Mouse (Mus musculus): Measurements from ENCODE around the gene Terf2. TPM values are rescaled to one million over a fixed set of nuclear protein-coding genes. Genes with fewer than 3 reads are reported as not detected.

The Terf2 gene
- total and polyA plus RNA-seq, 3 experiments: 15.0 to 36.7 TPM; not detected in 1

GRCm38 (mm10) chr8:107048061-107048941 is 48.0 kb downstream of the Terf2 start, which contains the start of gene Pdf:
Gene Pdf, minus strand, starts transcription at chr8:107048614.
- peak within 1 kb of the TSS; percentile 95 for H3K9ac ChIP-seq (ENCODE audit: control insufficient read depth, low read depth, low read length, poor library complexity, severe bottlenecking)
- H3K79me2 ChIP-seq (ENCODE audit: control insufficient read depth, insufficient read depth, low read length, poor library complexity): peaks cover 27% of the 10 kb centered on the region
- peak; percentile 87 for DNase-seq (ENCODE audit: low read depth, low spot score)
- H3K27me3 ChIP-seq (ENCODE audit: control insufficient read depth in 1 of 2, insufficient read depth in 2 of 2, low read length in 2 of 2): no peaks in the 10 kb centered on the region
- peak; percentile 82 for TF ChIP-seq ELF1 (IDR thresholded peaks at IDR 0.05; ENCODE audit: low read depth, low read length)
- peak; percentile 68 for TF ChIP-seq MYC (IDR thresholded peaks at IDR 0.05; ENCODE audit: low read depth, low read length)
- no peak for TF ChIP-seq UBTF (IDR thresholded peaks at IDR 0.05; ENCODE audit: borderline replicate concordance, insufficient read depth, low read depth, low read length)
- peak; percentile 59 for TF ChIP-seq MAX (IDR thresholded peaks at IDR 0.05; ENCODE audit: low read length)
- peak; percentile 73 to 81; a peak in 3 of 4 replicates for TF ChIP-seq POLR2A (IDR thresholded peaks at IDR 0.05; ENCODE audit: control insufficient read depth in 1 of 2, insufficient read depth in 1 of 2, low read depth in 1 of 2, low read length in 2 of 2, poor library complexity in 1 of 2)
- TF ChIP-seq GATA1 (IDR thresholded peaks at IDR 0.05; ENCODE audit: low read depth, low read length): no peak
- peak; percentile 50 for TF ChIP-seq TCF12 (IDR thresholded peaks at IDR 0.05; ENCODE audit: low read depth, low read length)
- peak; percentile 59; the same call in 1 of the 2 replicates for TF ChIP-seq NELFE (IDR thresholded peaks at IDR 0.05; ENCODE audit: low read depth, low read length)
- peak; percentile 71 for TF ChIP-seq ZMIZ1 (IDR thresholded peaks at IDR 0.05; ENCODE audit: low read depth, low read length)
- TF ChIP-seq CHD1 (IDR thresholded peaks at IDR 0.05; ENCODE audit: low read depth, low read length): no peak
- peak; percentile 81 for TF ChIP-seq POLR2AphosphoS2 (IDR thresholded peaks at IDR 0.05; ENCODE audit: low read length)
- TF ChIP-seq NRF1 (IDR thresholded peaks at IDR 0.05; ENCODE audit: insufficient read depth, low read depth, low read length, poor library complexity, severe bottlenecking): peak; percentile 76
- peak; percentile 87 for TF ChIP-seq HCFC1 (IDR thresholded peaks at IDR 0.05; ENCODE audit: low read depth, low read length)
- H3K27ac ChIP-seq (ENCODE audit: control insufficient read depth, low read depth, low read length): peak within 1 kb of the TSS; percentile 92
- H3K4me1 ChIP-seq (ENCODE audit: control insufficient read depth in 1 of 2, insufficient read depth in 2 of 2, low read length in 2 of 2): peaks cover 0 to 6% of the 10 kb centered on the region in 2 experiments; a peak in 2 of 4 replicates
- H3K9me3 ChIP-seq (replicated peaks; ENCODE audit: insufficient read depth, low read length): no peaks in the 10 kb centered on the region
- peak within 1 kb of the TSS; percentile 89 to 98 for H3K4me3 ChIP-seq (ENCODE audit: control insufficient read depth in 1 of 2, insufficient read depth in 1 of 2, low read depth in 2 of 2, low read length in 2 of 2)
- H3K36me3 ChIP-seq (ENCODE audit: control insufficient read depth in 1 of 2, insufficient read depth in 2 of 2, low read length in 2 of 2): peaks cover 14% of the 10 kb centered on the region in 2 experiments

GRCm38 (mm10) chr8:107046976-107047375 is 49.4 kb downstream of the Terf2 start:
- Histone ChIP-seq H3K4me1 (ENCODE audit: control insufficient read depth in 1 of 2, insufficient read depth in 2 of 2, low read length in 2 of 2) (peaks cover 0 to 6% of the 10 kb centered on the region in 2 experiments; a peak in 2 of 4 replicates), H3K27me3 (ENCODE audit: control insufficient read depth in 1 of 2, insufficient read depth in 2 of 2, low read length in 2 of 2) (no peaks in the 10 kb centered on the region), H3K79me2 (ENCODE audit: control insufficient read depth, insufficient read depth, low read length, poor library complexity) (peaks cover 25% of the 10 kb centered on the region), H3K9me3 (replicated peaks; ENCODE audit: insufficient read depth, low read length) (no peaks in the 10 kb centered on the region), H3K4me3 (ENCODE audit: control insufficient read depth in 1 of 2, insufficient read depth in 1 of 2, low read depth in 2 of 2, low read length in 2 of 2) (no peak overlapping the region), H3K36me3 (ENCODE audit: control insufficient read depth in 1 of 2, insufficient read depth in 2 of 2, low read length in 2 of 2) (peaks cover 14 to 15% of the 10 kb centered on the region in 2 experiments), H3K27ac (ENCODE audit: control insufficient read depth, low read depth, low read length) (no peak overlapping the region), H3K9ac (ENCODE audit: control insufficient read depth, low read depth, low read length, poor library complexity, severe bottlenecking) (no peak overlapping the region; the same call in 1 of the 2 replicates)
- DNase-seq (ENCODE audit: low read depth, low spot score): no peak
- TF ChIP-seq ELF1 (IDR thresholded peaks at IDR 0.05; ENCODE audit: low read depth, low read length): no peak
- TF ChIP-seq MXI1 (IDR thresholded peaks at IDR 0.05; ENCODE audit: low read depth, low read length): no peak
- TF ChIP-seq ZC3H11A (IDR thresholded peaks at IDR 0.05; ENCODE audit: low read depth, low read length): no peak
- TF ChIP-seq CHD1 (IDR thresholded peaks at IDR 0.05; ENCODE audit: low read depth, low read length): no peak
- TF ChIP-seq EP300 (IDR thresholded peaks at IDR 0.05; ENCODE audit: low read depth in 1 of 2, low read length in 2 of 2): no peak
- no peak for TF ChIP-seq TCF12 (IDR thresholded peaks at IDR 0.05; ENCODE audit: low read depth, low read length)
- no peak for TF ChIP-seq CTCF (IDR thresholded peaks at IDR 0.05 in 2 of 3, conservative IDR thresholded peaks at IDR 0.05 in 1 of 3; ENCODE audit: control insufficient read depth in 1 of 3, insufficient read depth in 1 of 3, low read depth in 2 of 3, low read length in 3 of 3, poor library complexity in 1 of 3, severe bottlenecking in 1 of 3)
- TF ChIP-seq JUND (IDR thresholded peaks at IDR 0.05; ENCODE audit: low read depth, low read length): no peak
- TF ChIP-seq MYC (IDR thresholded peaks at IDR 0.05; ENCODE audit: low read depth, low read length): no peak
- no peak for TF ChIP-seq TAL1 (IDR thresholded peaks at IDR 0.05; ENCODE audit: low read length)
- no peak for TF ChIP-seq MAX (IDR thresholded peaks at IDR 0.05; ENCODE audit: low read length)
- no peak for TF ChIP-seq NRF1 (IDR thresholded peaks at IDR 0.05; ENCODE audit: insufficient read depth, low read depth, low read length, poor library complexity, severe bottlenecking)
- no peak for TF ChIP-seq MAZ (IDR thresholded peaks at IDR 0.05; ENCODE audit: low read depth, low read length)
- no peak for TF ChIP-seq POLR2AphosphoS2 (IDR thresholded peaks at IDR 0.05; ENCODE audit: low read length)
- no peak for TF ChIP-seq TBP (IDR thresholded peaks at IDR 0.05; ENCODE audit: low read depth, low read length)
- no peak for TF ChIP-seq MAFK (IDR thresholded peaks at IDR 0.05; ENCODE audit: borderline replicate concordance, low read depth, low read length)
- no peak for TF ChIP-seq POLR2A (IDR thresholded peaks at IDR 0.05; ENCODE audit: control insufficient read depth in 1 of 2, insufficient read depth in 1 of 2, low read depth in 1 of 2, low read length in 2 of 2, poor library complexity in 1 of 2)

Measured in MEL (cell line).